Mouse (Mus musculus) hindbrain, embryonic 14.5 days (tissue): Measurements from ENCODE around the gene Gm6164. TPM values are rescaled to one million over a fixed set of nuclear protein-coding genes. Genes with fewer than 3 reads are reported as not detected.
"Not testable (repeated sequence)": the region's sequence is repeated elsewhere in the genome, so short reads cannot be mapped to it uniquely, and the experiment has no call there.

Experiments
- ATAC-seq: fragments of 200-750 bp; cut with Nextera tagmentation; 2 replicates; pipeline ENCODE4 v1.8.0; 2017; ENCODE audit warnings: moderate number of reproducible peaks, mild to moderate bottlenecking, moderate TSS enrichment, moderate library complexity; ENCODE audit not compliant: low FRiP score
- DNase-seq: peaks from one replicate; pipeline ENCODE4 v3.0.0-alpha.2; 2015; ENCODE audit warnings: low spot score
- H3K27ac ChIP-seq: fragments of 300-500 bp; sonication (generic); 2 replicates; pipeline ENCODE4 v1.5.1; 2014; ENCODE audit warnings: mild to moderate bottlenecking, moderate library complexity
- H3K27me3 ChIP-seq: fragments of 300-500 bp; sonication (generic); 2 replicates; pipeline ENCODE4 v1.6.1; 2014; ENCODE audit warnings: mild to moderate bottlenecking, low read length, mixed read lengths; ENCODE audit not compliant: control insufficient read depth, insufficient read depth
- H3K36me3 ChIP-seq: fragments of 300-500 bp; sonication (generic); replicated peaks from 2 replicates; pipeline ENCODE4 v1.6.1; 2014; ENCODE audit not compliant: control insufficient read depth, insufficient read depth
- H3K4me1 ChIP-seq: fragments of 300-500 bp; sonication (generic); replicated peaks from 2 replicates; pipeline ENCODE4 v1.6.1; 2014; ENCODE audit warnings: antibody characterized with exemption, low read length, mixed read lengths; ENCODE audit not compliant: control insufficient read depth, insufficient read depth
- H3K4me2 ChIP-seq: fragments of 300-500 bp; sonication (generic); replicated peaks from 2 replicates; pipeline ENCODE4 v1.6.1; 2014; ENCODE audit warnings: mild to moderate bottlenecking, moderate library complexity
- H3K4me3 ChIP-seq: fragments of 300-500 bp; sonication (generic); replicated peaks from 2 replicates; pipeline ENCODE4 v1.5.1; 2014; ENCODE audit warnings: mild to moderate bottlenecking, low read length
- H3K9ac ChIP-seq: fragments of 300-500 bp; sonication (generic); 2 replicates; pipeline ENCODE4 v1.6.1; 2014
- H3K9me3 ChIP-seq: fragments of 300-500 bp; sonication (generic); 2 replicates; pipeline ENCODE4 v1.6.1; 2016; ENCODE audit warnings: low read length; ENCODE audit not compliant: control insufficient read depth
- WGBS: fragments of 180-500 bp; shearing (Covaris S2); extraction: QIAGEN DNeasy Blood & Tissue Kit; methylation state at CpG from one replicate; pipeline ENCODE4 v1.1.7; 2014; 5-methylcytosine and 5-hydroxymethylcytosine counted together
- polyA plus RNA-seq: library from polyadenylated mRNA; unstranded; fragments of >200 nt; fragmentation: Nextera tagmentation; extraction: Ambion mirVana; gene quantifications from 2 replicates; pipeline ENCODE4 v1.2.1, GENCODE M21; 2014

Gm6164 gene
- not detected in 2 replicates for polyA plus RNA-seq

DNA sequence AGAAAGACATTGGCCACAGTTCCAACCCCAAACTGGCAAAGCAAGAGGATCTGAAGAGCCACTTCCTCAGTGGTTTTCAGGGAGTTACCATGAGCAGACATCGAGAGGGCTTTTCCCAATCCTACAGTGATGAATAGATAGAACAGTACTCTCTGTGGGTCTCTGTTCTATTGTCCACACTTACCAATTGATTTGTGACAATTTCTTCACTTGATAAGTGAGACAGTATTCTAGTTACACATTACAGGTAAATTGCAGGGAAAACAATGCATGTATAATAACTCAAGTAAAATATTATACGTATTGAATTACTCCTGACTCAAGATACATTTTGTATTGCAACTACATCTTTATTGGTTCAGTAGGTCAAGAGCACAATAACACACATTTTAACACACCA is at the start of gene Gm6164:
Gm6164 (minus strand) TSS at position 101 of the 400 bp plus-strand sequence.
- H3K4me1 ChIP-seq, H3K9me3 ChIP-seq, H3K9ac ChIP-seq, DNase-seq, H3K27ac ChIP-seq, H3K27me3 ChIP-seq, H3K4me2 ChIP-seq, ATAC-seq, H3K36me3 ChIP-seq, H3K4me3 ChIP-seq: not testable (repeated sequence)
- WGBS: no CpG with 5 or more reads among the region's 2 CpGs

GRCm38 (mm10) chr7:20233728-20234127 is 28.3 kb upstream of the Gm6164 start, which contains the start of gene Gm4498:
Gm4498 (minus strand) TSS chr7:20233828.
- not testable (repeated sequence) for H3K4me3 ChIP-seq, H3K27ac ChIP-seq, DNase-seq, H3K36me3 ChIP-seq, H3K9me3 ChIP-seq, H3K27me3 ChIP-seq, H3K4me2 ChIP-seq, H3K9ac ChIP-seq, H3K4me1 ChIP-seq, ATAC-seq
- no CpG with 5 or more reads among the region's 2 CpGs for WGBS

- WGBS: no CpG with 5 or more reads among the region's 3 CpGs
These were observed 12.0 kb downstream of the Gm6164 start, which contains the start of gene Vmn1r95 for GRCm38 (mm10) chr7:20193410-20193809. Vmn1r95 (plus strand) TSS chr7:20193710.

DNA sequence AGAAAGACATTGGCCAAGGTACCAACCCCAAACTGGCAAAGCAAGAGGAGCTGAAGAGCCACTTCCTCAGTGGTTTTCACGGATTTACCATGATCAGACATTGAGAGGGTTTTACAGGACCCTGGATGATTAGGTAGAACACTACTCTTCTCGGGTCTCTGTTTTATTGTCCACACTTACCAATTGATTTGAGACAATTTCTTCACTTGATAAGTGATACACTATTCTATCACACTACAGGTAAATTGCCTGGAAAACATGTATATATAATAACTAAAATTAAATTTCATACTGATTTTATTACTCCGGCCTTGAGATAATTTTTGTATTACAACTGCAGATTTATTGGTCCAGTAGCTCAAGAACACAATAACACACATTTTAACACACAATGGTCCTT is 37.1 kb downstream of the Gm6164 start, which contains the start of gene Vmn1r94:
Vmn1r94 (minus strand) TSS at position 101 of the 400 bp plus-strand sequence.
- not testable (repeated sequence) for H3K27ac ChIP-seq, H3K27me3 ChIP-seq, H3K36me3 ChIP-seq, H3K9me3 ChIP-seq, DNase-seq, H3K9ac ChIP-seq, H3K4me3 ChIP-seq, ATAC-seq, H3K4me1 ChIP-seq, H3K4me2 ChIP-seq
- no CpG with 5 or more reads among the region's 3 CpGs for WGBS

More at GRCm38 (mm10) chr7:20193410-20193809, 12.0 kb downstream of the Gm6164 start, which contains the start of gene Vmn1r95:
- H3K4me3 ChIP-seq, H3K27ac ChIP-seq, DNase-seq, H3K27me3 ChIP-seq, H3K4me2 ChIP-seq, H3K36me3 ChIP-seq, ATAC-seq, H3K9me3 ChIP-seq, H3K4me1 ChIP-seq, H3K9ac ChIP-seq: not testable (repeated sequence)

Other genes starting within 250 kb of the Gm6164 start
- not detected in 2 replicates for gene Ceacam20, start 240.2 kb downstream of the Gm6164 start, polyA plus RNA-seq
- gene Nlrp9b, start 214.1 kb downstream of the Gm6164 start, polyA plus RNA-seq: not detected in 2 replicates
- not detected in 2 replicates for gene Vmn1r91, start 105.9 kb downstream of the Gm6164 start, polyA plus RNA-seq
- not detected in 2 replicates for gene Gm16442, start 83.0 kb downstream of the Gm6164 start, polyA plus RNA-seq
- gene Vmn1r93, start 66.5 kb downstream of the Gm6164 start, polyA plus RNA-seq: not detected in 2 replicates
- not detected in 2 replicates for gene Vmn1r94, start 37.2 kb downstream of the Gm6164 start, polyA plus RNA-seq
- not detected in 2 replicates for gene Vmn1r95, start 11.9 kb downstream of the Gm6164 start, polyA plus RNA-seq
- not detected in 2 replicates for gene Gm4498, start 28.2 kb upstream of the Gm6164 start, polyA plus RNA-seq
- gene Gm5890, start 57.2 kb upstream of the Gm6164 start, polyA plus RNA-seq: not detected in 2 replicates
- gene Gm4133, start 128.5 kb upstream of the Gm6164 start, polyA plus RNA-seq: not detected in 2 replicates
- gene Gm5728, start 169.8 kb upstream of the Gm6164 start, polyA plus RNA-seq: not detected in 2 replicates
- not detected in 2 replicates for gene Vmn1r100, start 212.3 kb upstream of the Gm6164 start, polyA plus RNA-seq
- not detected in 2 replicates for gene Vmn1r101, start 237.0 kb upstream of the Gm6164 start, polyA plus RNA-seq